Mouse (Mus musculus) granulocyte monocyte progenitor cell, adult 5-6 weeks (primary cell): ENCODE results near the gene Klrb1f. TPM values are rescaled to one million over a fixed set of nuclear protein-coding genes. Genes with fewer than 3 reads are reported as not detected.
"Not testable (repeated sequence)": the region's sequence is repeated elsewhere in the genome, so short reads cannot be mapped to it uniquely, and the experiment has no call there.

Source experiments
- ATAC-seq: replicated peaks from 2 replicates; pipeline ENCODE4 v1.8.0; 2016; ENCODE audit warnings: mild to moderate bottlenecking, moderate TSS enrichment, inconsistent platforms; ENCODE audit not compliant: poor library complexity, severe bottlenecking
- total RNA-seq, 2 experiments: library from RNA; stranded (forward) in 1 of 2; stranded (reverse) in 1 of 2; fragments of 200-712, 200-1000 nt in 1 of 2; fragments of >200 nt in 1 of 2; fragmentation: Nextera tagmentation in 1 of 2; gene quantifications; 2 replicates each; pipeline ENCODE4 v1.2.3; 2014 to 2017

Klrb1f gene
- 35.0 and 39.6 TPM in 2 replicates for total RNA-seq (2014; fragmentation: Nextera tagmentation)
- 27.7 and 43.2 TPM in 2 replicates for total RNA-seq (2017)

DNA sequence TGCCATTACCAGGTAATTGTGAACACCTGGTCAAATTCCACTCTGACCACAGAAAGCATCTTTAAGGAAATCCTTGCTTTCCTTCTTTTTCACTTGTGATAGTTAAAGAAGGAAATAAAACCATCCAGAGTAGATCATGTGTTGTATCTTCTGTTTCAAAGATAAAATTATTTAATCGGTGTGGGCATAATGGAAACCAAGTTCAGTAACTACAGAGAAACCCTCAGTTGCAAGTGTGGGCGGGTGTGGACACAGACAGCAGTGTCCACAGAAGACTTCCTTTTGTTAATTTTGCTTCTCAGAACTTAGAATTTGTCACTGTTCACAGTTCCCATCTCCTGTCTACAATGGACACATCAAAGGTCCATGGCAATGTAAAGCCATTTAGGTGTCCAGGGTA, at the start of gene Klrb1f:
Gene Klrb1f (plus strand): TSS at position 301 of the 400 bp plus-strand sequence.
- no peak for ATAC-seq

DNA sequence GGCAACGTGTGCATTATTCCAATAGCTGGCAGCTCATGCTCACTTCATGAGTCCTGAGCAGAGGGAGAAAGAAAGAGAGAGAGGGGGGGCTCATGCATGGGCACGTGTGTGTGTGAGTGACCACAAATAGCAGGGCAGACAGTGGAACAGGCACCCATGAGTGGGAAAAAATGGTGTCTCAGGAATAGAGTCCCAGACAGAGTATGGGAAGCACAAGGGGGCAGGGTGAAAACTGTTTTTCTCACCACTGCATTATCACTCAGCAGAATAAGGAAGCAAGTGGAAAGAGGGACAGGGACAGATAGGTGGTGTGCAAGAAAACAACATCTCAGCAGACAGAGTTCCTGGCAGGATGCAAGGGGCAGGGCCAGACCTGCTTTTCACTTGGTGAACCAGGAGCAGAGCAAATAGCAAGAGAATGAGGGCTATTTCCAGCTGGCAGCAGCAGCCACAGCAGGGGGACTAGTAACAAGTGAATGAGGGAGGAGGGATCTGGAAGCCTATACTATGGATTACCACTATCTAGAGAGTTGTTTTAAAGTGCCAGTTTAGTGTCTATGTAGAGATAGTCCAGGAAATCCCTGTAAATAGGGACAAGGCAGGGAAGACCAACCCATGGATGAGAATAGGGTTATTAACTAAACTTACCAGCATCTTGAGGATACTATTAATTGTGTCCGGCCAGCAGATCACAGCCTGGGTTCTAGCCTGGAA, 49.5 kb upstream of the Klrb1f start:
- peak; percentile 59 for ATAC-seq

DNA sequence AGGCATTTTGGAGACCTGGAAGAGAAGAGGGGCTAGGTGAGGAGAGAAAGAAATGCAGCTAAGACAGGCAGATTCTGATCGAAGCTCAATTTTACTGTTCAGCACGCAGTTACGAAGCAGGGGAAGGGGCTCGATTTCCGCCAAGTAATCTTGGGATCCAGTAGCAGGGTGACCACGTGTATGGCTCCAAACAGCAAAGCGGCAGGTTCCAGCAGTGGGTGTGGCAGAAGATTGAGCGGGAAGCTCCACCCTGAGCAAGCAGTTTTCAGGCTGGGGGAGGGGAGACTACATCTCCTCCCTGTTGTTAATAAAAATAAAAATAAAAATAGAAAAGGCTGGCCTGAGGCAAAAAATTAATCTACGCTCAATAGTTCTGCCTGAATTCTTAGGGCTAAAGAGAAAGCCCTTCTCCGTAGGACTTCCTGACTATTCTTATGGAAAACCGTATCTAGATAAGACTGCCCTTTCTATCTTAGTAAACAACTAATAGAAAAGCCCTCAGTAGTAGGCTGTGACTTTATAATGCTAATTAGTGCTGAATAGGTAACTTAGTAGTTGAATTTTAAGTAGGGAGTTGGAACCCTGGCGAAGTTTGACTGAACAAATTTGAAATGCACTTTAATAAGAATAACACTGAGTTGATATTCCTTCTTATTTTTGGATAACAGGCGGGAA, 48.8 kb upstream of the Klrb1f start:
- no peak for ATAC-seq

DNA sequence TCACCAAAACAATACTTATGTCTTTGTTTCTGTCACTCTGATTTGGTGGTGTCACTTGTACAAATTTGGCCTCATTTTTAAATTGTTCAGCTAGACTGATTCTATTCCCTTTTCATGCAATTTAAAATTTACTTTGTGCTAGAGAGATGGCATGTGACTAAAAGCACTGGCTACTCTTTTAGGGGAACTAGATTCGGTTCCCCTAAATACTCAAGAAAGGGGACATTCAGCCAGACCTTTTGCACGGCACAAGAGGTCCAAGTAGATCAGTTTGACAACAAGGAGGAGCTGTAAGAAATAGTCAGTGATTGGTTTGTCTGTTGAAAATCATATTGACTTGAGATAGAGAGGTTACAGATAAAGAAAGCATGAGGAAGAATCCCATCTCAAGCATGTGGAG, 44.3 kb upstream of the Klrb1f start:
- ATAC-seq, result peak; percentile 71; the same call in 1 of the 2 replicates

DNA sequence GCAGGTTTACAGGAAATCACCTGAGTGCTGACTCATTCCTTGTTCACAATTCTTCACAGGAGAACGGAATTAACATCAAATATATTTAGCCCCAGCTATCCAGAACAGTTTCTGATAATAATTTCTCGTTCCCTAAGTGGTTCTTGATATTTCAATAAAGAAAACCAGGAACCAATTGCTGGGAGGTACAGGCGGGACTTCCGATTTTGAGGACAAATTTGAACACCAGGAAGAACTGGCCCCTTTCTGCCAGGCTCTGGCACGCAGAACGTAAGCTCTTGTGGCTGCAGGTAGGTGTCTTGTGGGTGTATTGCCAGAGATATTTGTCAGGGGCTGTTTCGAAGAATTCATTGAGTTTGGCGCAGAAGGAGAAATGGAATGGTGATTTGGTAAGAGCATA, 37.1 kb upstream of the Klrb1f start:
- no peak for ATAC-seq

DNA sequence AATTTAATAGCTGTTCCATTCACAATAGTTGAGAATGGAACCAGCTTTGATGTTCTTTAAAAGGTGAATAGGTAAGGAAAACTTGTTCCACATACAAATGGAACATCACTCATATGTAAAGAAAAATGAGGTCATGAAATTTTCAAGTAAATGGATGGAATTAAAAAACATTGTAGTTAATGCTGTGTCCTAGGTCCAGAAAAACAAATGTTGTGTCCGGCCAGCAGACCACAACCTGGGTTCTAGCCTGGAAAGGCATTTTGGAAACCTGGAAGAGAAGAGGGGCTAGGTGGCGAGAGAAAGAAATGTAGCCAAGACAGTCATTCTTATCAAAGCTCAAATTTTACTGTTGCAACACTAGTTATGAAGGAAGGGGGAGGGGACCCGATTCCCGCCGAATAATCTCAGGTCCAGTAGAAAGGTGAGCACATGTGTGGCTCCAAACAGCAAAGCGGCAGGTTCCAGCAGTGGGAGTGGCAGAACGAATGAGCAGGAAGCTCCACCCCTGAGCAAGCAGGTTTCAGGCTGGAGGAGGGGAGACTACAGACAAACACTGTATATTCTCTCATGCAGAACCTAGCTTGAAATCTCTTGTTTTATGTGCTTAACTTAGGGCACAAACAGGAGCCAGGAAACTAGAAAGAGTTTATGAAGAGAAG, 35.7 kb upstream of the Klrb1f start:
- ATAC-seq, result not testable (repeated sequence)

DNA sequence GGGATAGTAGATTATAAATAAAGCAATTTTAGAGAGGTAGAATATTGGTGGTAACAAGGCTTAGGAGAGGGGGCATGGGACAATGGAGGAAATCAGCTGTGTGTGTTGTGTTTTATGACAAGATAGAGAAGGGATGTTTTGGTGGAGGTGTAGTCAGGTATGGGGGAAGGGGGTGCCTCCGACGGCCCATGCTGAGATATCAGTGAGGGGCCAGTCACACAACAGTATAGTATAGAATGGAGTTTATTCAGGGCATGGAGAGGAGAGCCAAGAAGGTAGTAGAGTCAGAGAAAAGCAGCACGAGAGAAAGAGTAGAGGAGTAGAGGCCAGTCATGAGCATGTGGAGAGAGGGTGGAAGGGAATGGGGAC, 35.2 kb upstream of the Klrb1f start:
- ATAC-seq, result no peak

DNA sequence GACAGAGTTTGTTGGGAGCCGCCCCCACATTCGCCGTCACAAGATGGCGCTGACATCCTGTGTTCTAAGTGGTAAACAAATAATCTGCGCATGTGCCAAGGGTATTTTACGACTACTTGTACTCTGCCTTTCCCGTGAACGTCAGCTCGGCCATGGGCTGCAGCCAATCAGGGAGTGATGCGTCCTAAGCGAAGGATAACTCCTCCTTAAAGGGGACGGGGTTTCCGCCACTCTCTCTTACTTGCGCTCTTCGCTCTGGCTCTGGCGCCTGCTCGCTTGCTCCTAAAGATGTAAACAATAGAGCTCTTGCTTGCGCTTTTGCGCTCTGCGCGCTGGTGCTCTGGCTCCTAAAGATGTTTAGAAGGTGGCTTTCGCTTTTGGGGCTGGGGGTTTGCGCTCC, 33.7 kb upstream of the Klrb1f start:
- ATAC-seq, result not testable (repeated sequence)

DNA sequence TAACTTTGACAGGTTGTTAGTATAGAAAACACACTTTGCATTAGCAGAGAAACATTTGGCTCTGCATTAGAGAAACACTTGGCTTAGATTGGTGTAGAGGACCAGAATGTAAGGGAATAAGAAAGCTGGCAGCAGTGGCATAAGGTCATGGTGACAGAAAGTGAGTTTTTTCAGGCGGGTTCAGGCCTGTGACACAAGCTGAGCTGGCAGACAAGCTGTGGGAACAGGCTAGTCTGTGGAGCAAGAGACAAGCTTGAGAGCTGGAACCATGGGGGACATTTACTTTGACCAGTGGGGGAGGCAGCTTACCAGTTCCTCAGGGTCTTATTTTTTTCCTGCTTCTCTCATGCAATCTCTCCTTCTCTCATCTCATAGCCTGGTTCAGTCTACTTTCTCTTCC, 32.7 kb upstream of the Klrb1f start:
- peak; percentile 69 for ATAC-seq

DNA sequence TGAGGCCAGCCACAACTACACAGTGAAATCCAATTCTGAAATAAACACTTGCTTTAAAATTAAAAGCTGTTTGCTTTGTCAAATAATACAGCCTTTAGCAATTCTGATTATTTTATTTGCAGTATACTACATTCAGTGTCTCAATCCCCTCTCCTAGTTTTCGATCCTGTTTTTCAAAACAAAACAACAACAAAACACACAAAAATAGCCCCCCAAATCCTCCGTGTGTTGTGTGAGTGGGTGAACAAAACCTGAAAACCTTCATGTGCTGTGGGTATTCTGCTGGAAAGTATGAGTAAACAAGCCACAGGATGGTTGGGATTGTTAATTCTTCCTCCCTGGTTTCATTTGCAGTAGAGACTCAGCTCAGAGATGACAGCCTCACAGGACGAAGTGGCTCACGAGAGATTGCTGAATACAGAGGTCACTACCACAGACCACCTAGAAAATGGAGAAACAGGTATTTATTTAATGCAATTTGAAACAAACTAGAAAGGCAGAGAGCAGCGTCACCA, 31.9 kb upstream of the Klrb1f start:
- ATAC-seq, result peak; percentile 47

DNA sequence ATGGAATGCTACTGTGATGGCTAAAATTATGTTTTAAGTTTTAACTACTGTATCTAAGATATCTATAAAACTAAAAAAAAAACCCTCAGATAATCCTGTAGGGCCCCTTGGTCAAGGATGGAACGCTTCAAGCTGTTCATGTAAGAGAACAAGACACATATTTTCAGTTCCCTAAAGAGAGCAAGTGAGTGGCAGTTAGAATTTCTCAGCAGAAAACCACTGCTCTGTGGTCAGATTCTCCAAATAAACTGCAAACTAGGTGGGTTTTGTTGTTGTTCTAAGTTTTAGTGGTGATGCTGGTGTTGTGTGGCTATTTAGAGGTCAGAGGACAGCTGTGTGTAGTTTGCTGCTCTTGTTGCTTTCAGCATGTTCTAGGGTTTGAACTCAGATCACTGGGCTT, 31.3 kb upstream of the Klrb1f start:
- peak; percentile 89 for ATAC-seq

DNA sequence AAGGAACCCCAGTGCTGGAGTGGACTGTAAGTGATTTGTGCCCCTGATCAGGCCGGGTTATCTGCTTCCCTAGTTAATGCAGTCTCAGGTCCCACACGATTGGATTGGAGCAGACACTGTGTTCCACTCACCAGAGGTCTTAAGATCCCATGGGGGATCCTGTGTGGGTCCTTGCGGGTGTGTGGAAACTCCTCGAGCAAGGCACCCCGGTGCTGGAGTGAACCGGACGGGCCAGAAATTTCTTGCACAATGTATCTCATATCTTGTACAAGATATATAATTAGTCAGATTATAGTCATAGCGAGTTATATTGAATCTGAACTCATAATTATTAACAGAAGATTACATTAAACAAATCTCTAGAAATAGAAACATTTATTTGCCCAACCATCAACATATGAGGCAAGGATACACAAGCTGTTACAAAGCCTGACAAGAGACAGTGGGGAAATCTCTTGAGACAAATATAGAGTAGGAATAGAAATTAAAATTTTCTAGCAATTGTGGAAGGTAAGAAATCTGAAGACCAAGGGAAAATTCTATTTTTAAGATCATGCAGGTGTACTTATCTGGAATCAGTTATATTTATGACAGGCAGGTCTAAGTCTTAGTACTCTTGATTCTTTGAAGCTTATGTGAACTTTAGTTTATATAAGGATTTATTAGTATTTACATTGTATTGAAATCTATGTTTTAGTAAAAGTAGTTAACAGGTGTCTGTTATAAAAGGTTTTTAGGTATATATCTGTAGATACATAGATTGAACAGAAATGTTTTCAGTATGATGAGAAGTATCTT, 18.1 kb upstream of the Klrb1f start:
- ATAC-seq, result no peak

DNA sequence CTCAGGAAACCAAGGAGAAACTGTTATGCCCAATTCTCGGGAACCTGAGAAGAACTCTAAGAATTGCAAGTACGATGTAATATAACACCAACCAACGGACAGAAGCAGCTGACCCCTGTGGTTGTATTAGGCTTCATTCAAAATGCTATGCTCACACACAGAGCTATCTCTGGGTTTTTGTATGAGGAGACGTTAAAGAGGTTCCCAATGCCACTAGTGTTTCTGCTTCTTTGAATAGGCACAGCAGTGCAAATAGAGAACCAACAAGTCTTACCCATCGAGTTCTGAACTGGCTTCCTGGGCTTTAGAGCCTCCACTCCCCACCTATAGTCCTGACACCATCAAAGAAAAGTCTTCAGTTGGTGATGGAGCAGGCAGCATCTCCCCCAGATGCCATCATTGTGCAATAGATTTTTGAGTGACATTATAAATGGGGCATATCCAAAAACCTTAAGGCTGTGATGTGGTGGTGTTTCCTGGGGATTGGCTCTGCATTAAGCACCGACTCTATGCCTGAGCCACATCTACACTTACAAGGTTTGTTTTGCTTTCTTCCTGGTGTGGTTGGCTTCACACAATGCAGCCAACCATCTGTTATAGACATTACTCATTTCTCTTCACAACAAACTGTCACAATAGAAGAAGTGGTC, 15.4 kb upstream of the Klrb1f start:
- peak; percentile 36 for ATAC-seq

DNA sequence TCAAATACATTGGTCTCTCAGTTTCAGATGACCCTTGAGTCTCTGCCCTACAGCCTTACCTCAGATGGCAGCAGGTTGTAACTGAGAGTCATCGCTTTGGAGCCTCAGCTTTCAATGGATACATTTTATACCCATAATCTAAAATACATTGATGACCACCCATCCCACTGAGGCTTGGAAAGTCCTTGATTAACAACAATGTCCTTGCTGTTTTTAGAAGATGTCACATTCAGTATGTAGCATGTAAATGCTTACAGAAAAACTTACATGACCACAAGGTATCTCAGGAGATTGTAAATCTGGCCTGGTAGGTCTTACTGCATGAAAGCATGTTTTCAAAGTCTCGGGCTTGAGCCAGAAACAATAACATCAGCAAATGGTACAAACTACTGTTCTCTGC, 14.7 kb upstream of the Klrb1f start:
- ATAC-seq, result no peak

DNA sequence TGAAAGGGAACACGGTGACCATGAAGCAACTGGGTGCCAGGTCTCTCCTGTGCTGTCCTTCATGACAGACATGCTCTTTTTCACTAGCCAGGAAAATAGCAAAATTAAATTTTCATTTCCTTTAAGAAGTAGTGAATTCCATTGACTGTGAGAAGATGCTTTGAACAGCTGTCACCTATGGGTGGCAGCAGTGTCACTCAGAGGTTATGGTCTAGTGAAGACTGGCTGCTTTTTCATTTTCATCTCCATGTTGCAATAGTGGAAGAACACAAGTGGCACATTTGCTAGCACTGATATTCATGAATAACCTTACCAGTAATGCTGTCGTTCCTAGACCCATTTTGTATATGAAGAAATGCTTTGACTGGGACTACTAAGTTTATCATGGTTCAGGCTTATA, 12.3 kb upstream of the Klrb1f start:
- peak; percentile 76 for ATAC-seq

DNA sequence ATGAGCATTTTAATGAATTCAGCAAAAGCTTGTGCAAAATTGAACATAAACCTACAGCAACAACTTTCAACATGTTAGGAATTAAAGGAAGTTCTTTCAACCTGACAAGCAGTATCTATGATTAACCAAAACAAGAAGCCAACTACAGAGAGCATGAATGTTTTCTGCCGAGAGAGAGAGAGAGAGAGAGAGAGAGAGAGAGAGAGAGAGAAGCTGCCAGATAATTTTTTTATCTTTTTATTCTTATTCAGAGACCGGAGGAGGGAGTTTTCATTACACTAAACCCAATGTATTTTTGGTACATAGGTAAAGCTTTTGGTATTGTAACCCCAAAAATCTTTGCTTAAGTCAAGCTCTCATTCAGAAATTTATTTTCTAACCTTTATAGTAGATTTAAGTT, 10.7 kb upstream of the Klrb1f start:
- no peak for ATAC-seq

DNA sequence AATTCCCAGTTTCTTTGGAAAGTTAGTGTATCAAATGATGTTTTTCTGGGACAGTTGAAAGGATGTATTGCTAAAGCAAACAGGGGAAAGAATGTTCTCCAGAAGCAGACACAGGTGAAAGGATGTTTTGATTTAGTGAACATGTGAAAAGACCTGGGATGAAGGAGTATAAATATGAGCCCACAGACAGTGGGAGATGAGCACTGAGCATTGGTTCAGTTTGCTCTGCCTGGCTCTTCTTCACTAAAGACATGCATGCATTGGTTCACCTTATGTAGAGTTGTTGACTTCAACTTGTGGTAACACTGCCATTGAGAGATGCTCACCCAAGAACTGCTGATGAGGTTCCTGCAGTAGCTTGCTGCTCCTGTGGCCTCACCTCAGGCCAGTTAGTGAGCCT, 9.4 kb upstream of the Klrb1f start:
- ATAC-seq, result 0 out of 2 replicates have a peak, but pooled peaks have one; percentile 12

DNA sequence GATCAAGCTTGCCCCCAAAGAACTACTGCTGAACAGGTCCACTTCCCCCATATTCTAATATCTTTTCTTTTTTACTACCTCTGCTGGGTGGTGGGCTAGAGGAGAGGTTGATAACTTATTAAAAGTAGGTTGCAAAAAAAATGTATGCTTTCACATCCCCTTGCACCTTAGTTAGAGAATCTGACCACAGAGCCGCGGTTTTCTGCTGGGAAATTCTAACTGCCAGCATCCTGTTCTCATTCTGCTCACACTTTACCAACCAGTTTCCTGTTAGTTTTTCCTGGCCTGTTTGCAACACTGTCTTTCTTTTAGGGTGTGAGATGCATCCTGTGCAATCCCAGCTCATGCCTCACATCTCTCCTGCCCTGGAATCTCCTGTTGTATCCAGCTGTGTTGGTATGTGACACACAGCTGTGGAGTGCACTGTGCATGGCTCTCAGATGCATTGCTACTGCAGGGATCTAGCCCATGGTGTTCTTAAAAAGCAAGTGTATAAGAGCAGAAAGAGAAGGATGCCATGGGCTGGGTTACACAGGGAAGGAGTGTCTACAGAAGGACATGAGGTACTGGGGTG, 8.7 kb upstream of the Klrb1f start:
- ATAC-seq, result peak; percentile 89

DNA sequence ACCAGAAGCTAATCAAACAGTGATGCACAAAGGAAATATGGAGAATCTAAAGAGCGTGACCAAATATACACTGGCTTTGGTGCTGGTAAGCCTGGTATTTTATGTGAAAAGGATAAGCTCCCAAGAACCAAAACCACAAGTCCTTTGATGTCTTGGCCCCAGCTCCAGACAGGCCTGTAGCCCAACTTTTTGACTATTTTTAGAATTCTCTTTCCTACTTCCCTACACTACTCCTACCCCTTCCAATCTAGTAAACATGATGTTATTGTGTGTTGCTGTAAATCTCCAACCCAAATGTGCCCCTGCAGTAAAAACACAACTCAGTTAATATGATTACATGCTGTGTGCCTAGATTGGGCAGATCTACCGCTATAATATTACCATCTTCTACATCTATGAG, 4.2 kb upstream of the Klrb1f start:
- ATAC-seq, result no peak

DNA sequence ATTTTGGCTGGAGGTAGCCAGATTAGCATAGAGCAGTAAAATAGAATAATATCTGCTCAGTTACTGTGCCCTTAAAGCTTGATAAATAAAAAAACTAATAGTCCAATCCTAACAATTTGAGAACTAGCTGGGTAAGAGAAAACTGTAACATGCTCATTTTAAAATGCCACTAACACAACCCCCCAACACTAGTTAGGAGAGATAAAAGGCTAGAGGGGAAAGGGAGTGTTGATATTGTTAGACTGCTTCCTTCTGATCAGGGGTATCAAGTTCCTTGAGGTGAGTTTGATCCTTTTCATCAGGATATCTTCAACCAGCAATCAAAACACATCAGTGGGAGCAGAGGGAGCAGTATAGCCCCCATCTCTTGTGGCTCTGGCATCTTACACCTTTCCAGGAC, 3.2 kb upstream of the Klrb1f start:
- ATAC-seq, result no peak
